Comparison of ENCODE assay signal across 17 mouse cellular contexts in genomic region chr9:75234983-75235627, GRCm38 (mm10). TPM values are rescaled to one million over a fixed set of nuclear protein-coding genes. Genes with fewer than 3 reads are reported as not detected.
A peak's percentile ranks its signal among the peaks of the same experiment; 100 is the strongest.
DNase-seq lines count a peak whose midpoint lies in the region; ATAC-seq lines count a peak whose summit lies in the region.
"Had no signal": no experiment of that assay in that cellular context is flagged by ENCODE, and none has a peak within 500 bp of the region (broad histone marks: within the 10 kb centered on the region; RNA-seq: fewer than 3 reads in every experiment).

No protein-coding gene starts in this region.

- H3K9ac ChIP-seq in heart, embryonic 16.5 days (ENCODE audit: low read length), result no peak overlapping the region
- H3K9ac ChIP-seq: embryonic facial prominence, embryonic 13.5 days; hindbrain, embryonic 13.5 days; midbrain, embryonic 12.5 days had no signal

- no peaks in the 10 kb centered on the region for H3K9me3 ChIP-seq in heart, embryonic 16.5 days (replicated peaks; ENCODE audit: control insufficient read depth, low read length)
- H3K9me3 ChIP-seq: embryonic facial prominence, embryonic 13.5 days; forebrain, embryonic 10.5 days; hindbrain, embryonic 13.5 days; midbrain, embryonic 12.5 days had no signal

- peaks cover 9% of the 10 kb centered on the region for H3K4me1 ChIP-seq in heart, embryonic 16.5 days (ENCODE audit: control insufficient read depth, insufficient read depth, low read length)

- ATAC-seq in frontal cortex, adult (ENCODE audit: low TSS enrichment), result peak; percentile 85
- no peak for ATAC-seq in heart, embryonic 16.5 days (replicated peaks; ENCODE audit: extremely low read depth, insufficient read depth, low FRiP score)
- no peak for ATAC-seq in activated CD4-positive, CD25-positive, alpha-beta regulatory T cell, adult 4 months

- H3K27me3 ChIP-seq in heart, embryonic 16.5 days (ENCODE audit: control insufficient read depth, insufficient read depth, low read length), result peaks cover 3% of the 10 kb centered on the region; the same call in 1 of the 2 replicates

- WGBS in heart, embryonic 16.5 days, result 59% methylated on average over 12 of the region's 12 CpGs

- no peaks in the 10 kb centered on the region for H3K36me3 ChIP-seq in heart, embryonic 16.5 days (ENCODE audit: control insufficient read depth, insufficient read depth)
- H3K36me3 ChIP-seq: embryonic facial prominence, embryonic 13.5 days; forebrain, embryonic 10.5 days; hindbrain, embryonic 13.5 days; midbrain, embryonic 12.5 days had no signal

- H3K4me3 ChIP-seq in heart, embryonic 16.5 days (ENCODE audit: low read length), result no peak overlapping the region
- H3K4me3 ChIP-seq: embryonic facial prominence, embryonic 13.5 days; forebrain, embryonic 10.5 days; hindbrain, embryonic 13.5 days; midbrain, embryonic 12.5 days had no signal

- DNase-seq in frontal cortex, postnatal 25 days (ENCODE audit: low spot score in 2 of 2), result no peak
- no peak for DNase-seq in heart, adult 18-20 months
- peak; percentile 65 to 72 for DNase-seq in right cerebral cortex, adult 2 months (ENCODE audit: low spot score in 2 of 2)
- DNase-seq in right cerebral cortex, postnatal 10 days (ENCODE audit: low spot score in 2 of 2), result no peak
- DNase-seq in telencephalon, adult 2 months (ENCODE audit: low read depth, low spot score), result peak; percentile 85
- DNase-seq: adrenal gland, postnatal 25 days; kidney, adult 2 months; kidney, postnatal 4 days; spleen, adult 18-20 months; thymus, adult 2 months had no signal

- no peak overlapping the region for H3K4me2 ChIP-seq in heart, embryonic 16.5 days (ENCODE audit: low read depth, low read length)
- H3K4me2 ChIP-seq: embryonic facial prominence, embryonic 13.5 days; hindbrain, embryonic 13.5 days; midbrain, embryonic 12.5 days had no signal

- H3K27ac ChIP-seq in heart, embryonic 16.5 days (ENCODE audit: low read length), result peak overlapping the region; percentile 60
- H3K27ac ChIP-seq: embryonic facial prominence, embryonic 13.5 days; forebrain, embryonic 10.5 days; hindbrain, embryonic 13.5 days; midbrain, embryonic 12.5 days had no signal

RNA-seq across cellular contexts. Expression of gene Myo5c, which starts 3.3 kb away (rescaled TPM):
- polyA plus RNA-seq in heart, embryonic 16.5 days (2015; fragmentation: Nextera tagmentation; extraction: Ambion mirVana), result 2.5 and 4.7 TPM in 2 replicates
- total RNA-seq in heart, adult 18-20 months (2021), result 1 to 10 TPM; 3.3 to 4.1 TPM
- not detected for polyA plus RNA-seq in activated CD4-positive, CD25-positive, alpha-beta regulatory T cell, adult 4 months (2017; shearing (Covaris generic))

Comparison
In these comparisons a context has a peak if more than half of its experiments do, and no peak if none do; other contexts are left out.
1. DNase-seq: peak in right cerebral cortex, adult 2 months (2 of 2) and telencephalon, adult 2 months (single experiment); none in frontal cortex, postnatal 25 days (0 of 2), heart, adult 18-20 months (0 of 2) and right cerebral cortex, postnatal 10 days (0 of 2).